Mouse (Mus musculus): ENCODE results near the gene Nek4.

Gene Nek4

GRCm38 (mm10) chr14:30974204-30974603 is 23.0 kb downstream of the Nek4 start:
- DNase-seq, result peak; percentile 34 to 58

- peak; percentile 37 to 69 for DNase-seq
Measured at GRCm38 (mm10) chr14:30976222-30976621, 25.0 kb downstream of the Nek4 start.

GRCm38 (mm10) chr14:30996417-30996816 is 45.2 kb downstream of the Nek4 start:
- DNase-seq, result no peak

GRCm38 (mm10) chr14:31000356-31000755 is 49.2 kb downstream of the Nek4 start:
- no peak for DNase-seq

GRCm38 (mm10) chr14:31000816-31001306 is 49.7 kb downstream of the Nek4 start:
- no peak for DNase-seq

- peak; percentile 88 to 96 for DNase-seq
Measured at GRCm38 (mm10) chr14:31001307-31002205, 50.4 kb downstream of the Nek4 start, which contains the start of the genes Glt8d1 and Spcs1. Gene Glt8d1 (plus strand): TSS chr14:31001400. Gene Spcs1 (minus strand): TSS chr14:31001672.

- no peak for DNase-seq
Measured at GRCm38 (mm10) chr14:31004527-31004926, 53.4 kb downstream of the Nek4 start.

GRCm38 (mm10) chr14:31006779-31007178 is 55.6 kb downstream of the Nek4 start:
- DNase-seq, result no peak

- DNase-seq, result no peak
Measured at GRCm38 (mm10) chr14:31011588-31011987, 60.4 kb downstream of the Nek4 start.

GRCm38 (mm10) chr14:31013928-31014327 is 62.8 kb downstream of the Nek4 start:
- DNase-seq, result no peak

GRCm38 (mm10) chr14:31016063-31016462 is 64.9 kb downstream of the Nek4 start:
- DNase-seq, result no peak

GRCm38 (mm10) chr14:31017854-31018253 is 66.7 kb downstream of the Nek4 start:
- DNase-seq, result peak; percentile 17 to 32

GRCm38 (mm10) chr14:31018860-31019291 is 67.7 kb downstream of the Nek4 start, which contains the start of the genes Pbrm1 and Gnl3:
Gene Pbrm1 (plus strand): TSS chr14:31019138.
Gene Gnl3 (minus strand): TSS chr14:31019152.
- DNase-seq, result peak; percentile 98

GRCm38 (mm10) chr14:31019331-31020205 is 68.4 kb downstream of the Nek4 start:
- DNase-seq, result peak; percentile 80 to 92

GRCm38 (mm10) chr14:31022579-31022978 is 71.4 kb downstream of the Nek4 start:
- DNase-seq, result peak; percentile 39 to 48

GRCm38 (mm10) chr14:31025785-31026184 is 74.6 kb downstream of the Nek4 start:
- DNase-seq, result peak in 1 of 2 experiments; percentile 35

All from kidney, postnatal 36 days (tissue).